Mouse (Mus musculus): ENCODE results near the gene Asb17.
"Not testable (repeated sequence)": the region's sequence is repeated elsewhere in the genome, so short reads cannot be mapped to it uniquely, and the experiment has no call there.

Gene Asb17

DNA sequence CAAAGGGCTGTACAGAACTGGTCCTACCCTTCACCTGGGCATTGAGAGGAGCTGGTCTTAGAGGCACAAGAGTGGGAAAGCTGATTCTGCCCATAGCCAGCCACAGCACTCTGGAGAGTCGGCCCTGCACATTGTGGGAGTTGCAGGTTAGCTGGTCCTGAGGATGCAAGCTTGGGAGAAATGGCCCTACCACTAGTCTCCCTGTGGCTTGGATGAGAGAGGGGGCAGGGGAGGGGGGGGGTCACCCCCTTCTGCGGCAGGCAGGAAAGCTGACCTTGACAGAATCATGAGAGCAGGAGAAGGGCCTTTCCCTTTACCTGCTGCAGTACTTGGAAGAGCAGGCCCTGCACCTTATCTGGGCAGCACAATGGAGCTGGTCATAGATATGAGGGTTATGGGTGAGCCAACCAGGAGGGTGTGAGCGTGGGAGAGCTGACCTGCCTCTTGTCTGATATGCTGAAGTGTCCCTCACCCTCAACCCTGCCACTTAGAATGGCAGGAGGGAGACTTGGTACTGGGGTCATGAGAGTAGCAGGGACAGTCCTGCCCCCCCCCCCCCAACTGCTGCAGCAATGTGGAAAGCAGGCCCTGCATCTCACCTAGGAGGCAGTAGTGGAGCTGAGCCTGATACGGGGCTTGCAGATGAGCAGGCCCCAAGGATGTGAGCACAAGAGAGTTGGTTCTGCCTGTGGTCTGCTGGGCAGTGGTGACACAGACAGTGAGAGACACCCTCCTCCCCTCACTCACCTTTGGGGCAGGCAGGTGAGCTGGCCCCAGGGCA, 11.9 kb upstream of the Asb17 start:
- no peak for DNase-seq (ENCODE audit: low read depth)

GRCm38 (mm10) chr3:153832654-153832945, 11.4 kb upstream of the Asb17 start:
- no peak for DNase-seq (ENCODE audit: low read depth)

DNA sequence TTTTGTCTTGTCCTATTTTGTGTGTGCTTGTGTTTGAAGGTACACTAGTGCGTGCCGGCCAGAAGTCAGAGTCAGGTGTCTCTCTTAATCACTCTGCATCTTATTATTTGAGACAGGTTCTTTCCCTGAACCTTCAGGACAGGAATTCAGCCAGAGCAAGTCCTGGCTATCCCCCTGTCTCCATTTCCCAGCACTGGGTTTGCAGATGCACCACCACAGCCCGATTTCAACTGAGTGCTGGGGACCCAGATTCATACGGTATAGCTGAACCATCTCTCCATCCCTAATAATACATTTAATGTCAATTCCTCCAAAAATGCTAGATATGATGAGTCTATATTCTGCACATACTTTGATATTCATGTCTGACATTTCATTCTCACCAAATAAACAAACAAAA, 9.9 kb upstream of the Asb17 start:
- DNase-seq (ENCODE audit: low read depth) = no peak

DNA sequence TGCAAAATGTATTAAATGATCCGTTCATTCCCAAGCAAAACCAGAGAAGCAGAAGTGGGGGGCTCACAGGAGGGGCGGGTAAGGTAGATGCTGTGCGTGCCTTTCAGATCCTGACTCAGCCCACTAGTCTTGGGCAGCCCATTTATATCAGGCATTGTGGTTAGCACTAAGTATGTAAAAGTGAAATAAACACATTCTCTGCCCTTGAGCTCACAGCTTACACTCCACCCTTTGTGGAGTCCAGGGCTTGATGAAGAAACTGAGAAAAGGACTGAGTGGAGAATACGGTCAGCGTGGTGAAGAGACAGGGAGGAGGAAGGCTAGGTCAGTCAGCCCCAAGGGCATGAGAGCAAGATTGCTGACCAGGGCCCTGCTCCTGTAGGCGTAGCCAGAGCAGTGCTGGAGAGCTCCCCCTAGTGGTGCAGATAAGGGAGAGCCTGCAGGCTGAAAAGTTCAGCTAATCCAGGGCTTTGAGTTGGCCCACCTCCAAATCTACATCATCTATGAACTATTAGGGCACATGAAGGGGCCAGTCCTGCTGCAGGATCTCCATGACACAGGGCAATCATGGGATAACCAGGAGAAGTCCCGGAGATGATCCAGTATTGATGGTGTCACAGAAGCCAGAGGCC, 8.4 kb upstream of the Asb17 start:
- DNase-seq (ENCODE audit: low read depth) = peak; percentile 81

GRCm38 (mm10) chr3:153836316-153836715, 7.7 kb upstream of the Asb17 start:
- no peak for DNase-seq (ENCODE audit: low read depth)

GRCm38 (mm10) chr3:153837593-153837992, 6.4 kb upstream of the Asb17 start:
- no peak for DNase-seq (ENCODE audit: low read depth)

DNA sequence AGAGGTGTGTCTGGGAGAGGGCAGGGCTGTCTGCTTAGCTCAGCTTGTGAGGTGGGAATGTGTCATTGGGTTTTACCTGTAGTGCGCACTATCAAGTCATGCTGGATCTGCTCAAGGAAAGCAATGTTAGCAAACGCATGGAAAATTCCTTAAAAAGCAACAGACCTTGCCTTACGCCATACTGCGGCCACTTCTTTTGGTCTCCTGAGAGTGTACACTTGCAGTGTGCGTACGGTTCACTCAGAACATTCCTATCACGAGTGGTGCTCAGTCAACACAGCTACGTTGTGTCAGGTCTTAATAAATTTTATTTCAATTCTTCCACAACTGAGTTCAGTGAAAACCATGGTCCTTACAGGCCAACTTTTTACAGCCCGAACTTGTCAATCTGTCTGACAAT, 748 bp downstream of the Asb17 start:
- DNase-seq (ENCODE audit: low read depth) = no peak

DNA sequence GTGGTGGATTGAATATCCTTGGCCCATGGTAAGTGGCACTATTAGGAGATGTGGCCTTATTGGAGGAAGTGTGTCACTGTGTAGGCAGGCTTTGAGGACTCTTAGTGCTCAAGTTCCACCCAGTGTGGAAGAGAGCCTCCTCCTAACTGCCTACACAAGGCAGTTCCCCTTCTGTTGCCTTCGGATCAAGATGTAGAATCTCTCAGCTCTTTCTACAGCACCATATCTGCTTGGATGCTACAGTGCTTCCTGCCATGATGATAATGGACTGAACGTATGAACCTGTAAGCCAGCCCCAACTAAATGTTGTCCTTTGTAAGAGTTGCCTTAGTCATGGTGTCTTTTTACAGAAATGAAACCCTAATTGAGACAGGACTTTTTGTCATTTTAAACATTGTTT, 1.5 kb downstream of the Asb17 start:
- no peak for DNase-seq (ENCODE audit: low read depth)

DNA sequence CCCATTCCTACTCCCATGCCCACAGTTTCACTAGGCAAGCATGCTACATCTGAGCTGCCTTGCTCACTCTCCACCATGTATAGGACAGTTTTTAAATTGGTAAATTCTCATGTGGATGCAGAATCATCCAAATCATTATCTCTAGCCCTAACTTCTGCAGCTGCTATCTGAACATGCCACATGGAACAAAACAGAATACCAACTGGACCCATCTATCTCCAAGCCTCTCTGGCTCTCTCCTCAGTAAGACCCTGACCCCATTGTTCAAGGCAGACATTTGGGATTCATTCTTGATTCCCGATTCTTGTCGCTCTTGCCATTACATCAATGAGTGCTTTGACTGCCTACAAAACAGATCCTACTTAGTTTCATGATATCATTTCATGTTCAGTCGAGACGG, 2.1 kb downstream of the Asb17 start:
- DNase-seq (ENCODE audit: low read depth) = no peak

GRCm38 (mm10) chr3:153847207-153847733, 3.3 kb downstream of the Asb17 start:
- DNase-seq (ENCODE audit: low read depth) = no peak

GRCm38 (mm10) chr3:153849368-153850015, 5.5 kb downstream of the Asb17 start:
- DNase-seq (ENCODE audit: low read depth) = no peak

DNA sequence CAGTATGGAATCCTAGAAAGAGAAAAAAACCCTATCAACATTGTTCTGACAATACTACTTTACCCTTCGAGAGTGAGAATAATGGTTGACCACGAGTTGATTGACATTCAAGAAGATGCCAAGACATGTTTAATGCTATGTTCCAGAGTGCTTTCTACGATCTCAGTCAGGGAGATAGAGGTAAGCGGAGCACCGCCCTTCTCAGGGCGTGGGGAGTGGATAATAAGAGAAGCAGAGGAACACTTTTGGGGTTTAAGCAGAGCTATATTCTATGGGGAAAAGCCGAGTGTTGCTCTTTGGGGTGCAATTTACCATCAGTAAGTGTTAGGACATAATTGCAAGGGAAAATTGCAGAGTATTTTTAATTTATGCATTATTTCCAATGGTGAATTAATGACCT, 6.8 kb downstream of the Asb17 start:
- no peak for DNase-seq (ENCODE audit: low read depth)

DNA sequence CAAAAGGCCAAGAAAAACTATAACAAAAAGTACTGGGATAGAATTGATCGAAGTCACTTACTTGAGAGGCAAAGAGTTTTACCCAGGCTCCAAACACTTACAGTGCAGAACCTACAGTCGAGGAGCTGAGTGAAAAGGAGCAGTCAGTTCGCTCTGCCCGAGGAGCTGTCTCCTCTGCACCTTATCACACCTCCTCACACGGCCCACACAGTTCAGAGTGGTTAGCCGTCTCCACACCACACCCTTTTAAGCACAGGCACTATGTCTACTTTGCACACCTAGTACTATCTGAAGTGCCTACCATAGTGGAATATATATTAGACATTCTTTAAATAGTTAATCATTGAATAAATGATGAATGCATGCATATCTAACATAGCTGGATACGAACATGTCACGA, 8.3 kb downstream of the Asb17 start:
- DNase-seq (ENCODE audit: low read depth) = no peak

DNA sequence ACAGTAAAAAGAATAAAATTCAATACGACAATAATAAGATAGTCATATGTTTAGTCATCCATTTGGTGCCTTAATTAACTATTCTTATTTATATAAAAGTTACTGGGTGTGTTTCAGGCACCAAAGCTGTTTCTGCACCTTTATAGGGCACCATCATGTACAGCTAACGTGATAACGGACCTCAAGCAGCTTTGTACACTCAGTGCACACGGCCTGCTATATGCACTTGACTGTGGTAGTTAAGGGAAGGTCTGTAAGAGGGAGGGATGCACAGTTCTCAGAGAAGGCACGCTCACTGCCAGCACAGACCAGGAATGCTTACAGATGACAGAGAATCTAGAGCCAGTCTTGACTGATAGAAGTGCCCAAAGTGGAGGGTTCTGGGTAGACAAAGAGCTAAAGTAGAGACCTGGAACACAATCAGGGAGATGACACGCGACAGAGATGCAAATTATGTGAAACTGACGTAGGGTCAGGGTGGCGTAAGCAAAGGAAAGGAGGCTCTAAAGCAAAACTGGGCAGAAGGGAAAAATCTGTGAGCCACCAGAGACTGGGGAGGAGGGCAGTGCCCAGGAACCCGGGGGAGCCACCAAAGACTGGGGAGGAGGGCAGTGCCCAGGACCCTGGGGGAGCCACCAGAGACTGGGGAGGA, 14.5 kb downstream of the Asb17 start:
- no peak for DNase-seq (ENCODE audit: low read depth)

- not testable (repeated sequence) for DNase-seq (ENCODE audit: low read depth)
Observed at GRCm38 (mm10) chr3:153860392-153860791, 16.4 kb downstream of the Asb17 start.

DNA sequence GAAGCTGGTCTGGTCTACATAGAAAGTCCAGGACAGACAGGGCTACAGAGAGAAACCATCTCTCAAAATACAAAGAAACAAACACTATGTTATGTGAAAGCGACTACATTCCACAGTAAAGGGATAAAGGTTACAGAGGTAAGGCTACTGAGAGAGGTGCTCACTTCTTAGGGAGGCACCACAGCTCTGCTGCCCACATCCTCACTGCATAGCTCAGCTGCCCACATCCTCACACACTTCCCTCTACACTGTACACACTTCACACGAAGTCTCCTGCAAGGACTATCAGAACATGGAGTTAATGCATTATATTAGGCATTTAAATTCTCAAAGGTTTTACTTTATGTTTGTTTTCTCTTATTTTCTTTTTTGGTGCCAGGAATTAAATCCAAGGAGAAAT, 19.8 kb downstream of the Asb17 start:
- no peak for DNase-seq (ENCODE audit: low read depth)

DNA sequence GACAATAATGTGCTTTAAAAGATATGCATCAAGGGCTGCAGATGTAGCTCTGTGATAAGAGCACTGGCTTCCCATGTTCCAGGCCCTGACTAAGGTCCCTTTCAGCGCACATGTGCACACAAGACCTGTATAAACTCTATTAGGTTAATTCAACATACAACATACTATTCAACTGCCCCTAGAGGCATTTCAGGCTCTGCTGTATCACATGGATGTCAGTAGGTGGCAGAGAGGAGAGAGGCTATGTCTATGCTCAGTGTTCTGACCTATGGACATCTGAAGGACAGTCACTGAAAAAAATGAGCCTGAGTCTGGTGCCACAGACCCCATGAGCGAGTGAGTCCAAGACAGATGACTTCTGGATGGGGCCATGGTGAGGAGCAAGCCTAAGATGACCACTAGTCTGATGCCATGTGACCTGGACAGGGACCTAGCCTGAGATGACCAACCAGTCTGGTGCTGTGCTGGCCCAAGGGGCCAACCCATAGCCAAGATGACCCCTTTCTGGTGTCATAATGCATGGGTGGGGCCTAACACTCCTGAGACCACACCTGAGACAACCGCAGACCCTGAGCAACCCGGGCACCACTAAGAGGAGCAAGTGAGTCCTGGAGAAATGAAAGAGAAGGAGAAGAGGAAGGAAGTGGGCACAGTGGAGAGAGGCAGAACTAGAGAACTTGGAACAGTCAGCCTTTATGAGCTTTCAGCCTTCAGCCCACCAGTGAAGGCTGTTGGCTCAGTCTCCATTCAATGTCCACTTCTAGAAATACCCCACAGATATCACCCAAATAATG, 20.8 kb downstream of the Asb17 start:
- DNase-seq (ENCODE audit: low read depth) = no peak

GRCm38 (mm10) chr3:153867149-153868136, 23.4 kb downstream of the Asb17 start:
- DNase-seq (ENCODE audit: low read depth) = peak; percentile 32

DNA sequence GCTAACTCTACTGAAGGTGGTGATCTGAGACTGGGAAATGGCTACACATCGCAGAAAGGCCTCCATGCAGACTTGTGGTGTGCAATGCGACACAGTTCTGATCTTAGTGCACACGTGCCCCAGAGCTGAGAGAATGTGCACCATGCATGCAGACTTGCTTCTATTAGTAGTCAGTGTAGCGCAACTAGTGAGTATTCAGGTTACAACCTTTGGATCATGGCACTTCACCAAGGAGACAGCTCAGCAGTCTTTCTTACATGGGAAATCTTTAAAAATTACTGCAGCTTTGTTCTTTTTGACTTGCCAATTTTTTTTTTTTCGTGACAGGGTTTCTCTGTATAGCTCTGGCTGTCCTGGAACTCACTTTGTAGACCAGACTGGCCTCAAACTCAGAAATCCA, 27.4 kb downstream of the Asb17 start:
- DNase-seq (ENCODE audit: low read depth) = no peak

DNA sequence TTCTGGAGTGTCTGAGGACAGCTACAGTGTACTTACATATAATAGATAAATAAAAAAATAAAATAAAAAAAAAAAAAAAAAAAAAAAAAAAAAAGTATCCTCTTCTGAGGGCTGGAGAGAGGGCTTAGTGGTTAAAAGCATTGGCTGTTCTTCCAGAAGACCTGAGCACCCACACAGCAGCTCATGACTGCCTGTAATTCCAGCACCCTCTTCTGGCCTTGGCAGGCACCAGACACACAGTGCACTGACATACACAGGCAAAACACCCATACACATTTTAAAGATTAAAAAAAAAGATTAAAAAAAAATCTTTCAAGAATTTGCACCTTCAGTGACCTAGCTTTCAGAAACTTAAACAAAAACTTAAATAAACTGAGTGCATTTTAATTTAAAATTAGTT, 42.3 kb downstream of the Asb17 start:
- no peak for DNase-seq (ENCODE audit: low read depth)

DNA sequence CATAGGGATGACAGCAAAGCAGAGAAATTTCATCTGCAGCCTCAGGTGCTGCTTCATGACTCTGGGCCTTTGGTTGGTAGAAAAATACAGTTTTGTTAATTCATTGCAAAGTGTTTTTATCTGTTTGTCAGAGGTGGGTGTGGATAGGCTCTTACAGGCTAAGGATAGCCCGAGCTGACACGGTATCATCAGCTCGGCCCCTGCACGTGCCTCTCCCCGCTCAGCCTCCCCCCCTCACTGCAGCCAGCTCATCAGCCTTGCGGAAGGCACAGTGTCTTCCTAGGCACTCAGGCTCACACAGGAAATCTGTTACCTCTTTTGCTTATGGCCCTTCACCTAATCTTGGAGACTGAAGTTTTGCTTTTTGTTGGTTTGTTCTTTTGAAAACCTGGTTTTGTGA, 44.1 kb downstream of the Asb17 start:
- DNase-seq (ENCODE audit: low read depth) = no peak
